Mouse (Mus musculus): ENCODE measurements around the gene Gm8113. TPM values are rescaled to one million over a fixed set of nuclear protein-coding genes. Genes with fewer than 3 reads are reported as not detected.

Gene Gm8113
- 1.3 TPM for polyA plus RNA-seq (2014; fragmentation: Illumina TruSeq; extraction: RNeasy Lipid Tissue Mini Kit (QIAGEN cat#74804); ENCODE audit: low read depth, low replicate concordance)

DNA sequence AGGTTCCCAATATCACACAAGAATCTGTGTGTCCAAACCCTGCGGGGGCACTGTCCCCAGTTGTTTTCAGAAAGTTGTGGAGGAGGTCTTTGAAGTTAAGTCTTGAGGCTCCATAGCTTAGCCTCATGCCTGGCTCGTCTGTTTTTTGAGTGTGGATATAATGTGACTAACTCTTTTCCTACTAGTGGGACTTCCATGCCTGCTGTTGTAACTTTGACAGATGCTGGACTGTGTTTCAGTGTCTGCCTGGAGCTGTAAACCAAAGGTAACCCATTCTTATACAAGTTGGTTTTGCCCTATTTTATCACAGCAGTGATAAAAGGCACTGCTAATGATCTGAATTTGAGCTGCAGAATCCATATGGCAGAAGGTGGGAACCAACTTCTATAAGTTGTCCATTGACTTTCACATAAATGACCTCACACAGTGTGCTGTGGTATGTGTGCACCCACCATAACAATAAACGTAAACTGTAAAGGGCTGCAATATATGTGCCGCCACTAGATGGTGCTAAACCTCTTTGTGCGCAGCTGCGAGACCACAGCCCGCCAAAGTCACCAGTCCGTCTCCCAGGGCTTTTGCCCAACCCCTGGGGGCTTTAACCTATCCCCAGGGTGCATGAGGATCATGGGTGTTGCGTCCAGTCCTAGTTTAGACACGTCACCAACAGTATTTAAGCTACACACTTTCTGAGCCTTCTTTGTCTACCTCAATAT is at the start of gene Gm8113:
TSS of gene Gm8113 (plus strand) at position 703 of the 716 bp plus-strand sequence.

DNA sequence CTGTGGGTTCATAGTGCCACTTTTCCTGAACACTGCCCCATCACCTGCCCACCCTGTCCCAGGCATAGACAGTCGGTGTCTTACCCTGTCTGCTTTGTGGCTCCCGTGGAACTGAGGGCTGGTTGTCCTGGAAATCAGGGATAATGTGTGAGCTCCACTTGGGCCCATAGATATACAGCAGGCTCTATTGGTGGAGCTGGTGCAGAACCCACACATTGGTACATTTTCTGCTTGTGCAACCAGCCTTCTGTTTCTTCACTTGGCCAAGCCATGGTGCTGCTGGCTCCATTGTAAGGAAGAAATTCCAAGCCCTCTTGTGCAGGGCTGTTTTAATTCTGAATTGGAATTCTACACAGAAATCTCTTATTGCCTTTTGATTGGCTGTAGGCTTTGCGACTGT is 49.8 kb upstream of the Gm8113 start, which contains the start of gene Ear1:
TSS of gene Ear1 (minus strand) at position 101 of the 400 bp plus-strand sequence.

DNA sequence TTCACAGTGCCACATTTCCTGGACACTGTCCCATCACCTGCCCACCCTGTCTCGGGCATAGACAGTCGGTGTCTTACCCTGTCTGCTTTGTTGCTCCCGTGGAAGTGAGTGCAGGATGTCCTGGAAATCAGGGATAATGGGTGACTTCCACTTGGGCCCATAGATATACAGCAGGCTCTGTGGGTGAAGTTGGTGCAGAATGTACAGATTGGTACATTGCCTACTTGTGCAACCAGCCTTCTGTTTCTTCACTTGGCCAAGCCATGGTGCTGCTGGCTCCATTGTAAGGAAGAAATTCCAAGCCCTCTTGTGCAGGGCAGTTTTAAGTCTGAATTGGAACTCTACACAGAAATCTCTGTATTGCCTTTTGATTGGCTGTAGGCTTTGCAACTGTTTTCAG is 1.7 kb upstream of the Gm8113 start, which contains the start of gene Ear10:
TSS of gene Ear10 (minus strand) at position 101 of the 400 bp plus-strand sequence.

DNA sequence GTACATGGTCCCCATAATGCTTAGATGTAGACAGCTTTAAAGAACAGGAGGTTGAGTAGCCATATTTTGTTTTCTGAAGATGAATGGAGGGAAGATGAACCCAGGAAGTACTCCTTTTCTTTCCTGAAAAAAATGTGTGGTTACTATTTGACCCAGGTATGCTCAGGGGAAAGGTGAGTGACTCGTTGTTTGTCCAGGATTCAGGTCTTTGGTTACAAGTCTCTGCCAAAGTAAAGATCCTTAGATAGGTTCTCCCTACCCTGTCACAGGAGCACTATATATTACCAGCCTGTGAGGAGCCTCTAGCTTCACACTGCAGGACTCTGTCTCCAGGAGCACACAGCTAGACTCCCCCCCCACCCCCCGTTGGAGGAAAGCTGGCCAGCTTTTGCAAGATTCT is 31.6 kb downstream of the Gm8113 start, which contains the start of gene Ang5:
TSS of gene Ang5 (plus strand) at position 301 of the 400 bp plus-strand sequence.

Other genes starting within 250 kb of the Gm8113 start
- gene Gm8165, start 248.2 kb upstream of the Gm8113 start, polyA plus RNA-seq (2014; fragmentation: Illumina TruSeq; extraction: RNeasy Lipid Tissue Mini Kit (QIAGEN cat#74804); ENCODE audit: low read depth, low replicate concordance), result not detected
- 4.6 TPM for gene Gm7324, start 227.6 kb upstream of the Gm8113 start, polyA plus RNA-seq (2014; fragmentation: Illumina TruSeq; extraction: RNeasy Lipid Tissue Mini Kit (QIAGEN cat#74804); ENCODE audit: low read depth, low replicate concordance)
- not detected for gene Gm16506, start 197.9 kb upstream of the Gm8113 start, polyA plus RNA-seq (2014; fragmentation: Illumina TruSeq; extraction: RNeasy Lipid Tissue Mini Kit (QIAGEN cat#74804); ENCODE audit: low read depth, low replicate concordance)
- gene Gm6526, start 177.5 kb upstream of the Gm8113 start, polyA plus RNA-seq (2014; fragmentation: Illumina TruSeq; extraction: RNeasy Lipid Tissue Mini Kit (QIAGEN cat#74804); ENCODE audit: low read depth, low replicate concordance), result not detected
- gene Gm8180, start 140.6 kb upstream of the Gm8113 start, polyA plus RNA-seq (2014; fragmentation: Illumina TruSeq; extraction: RNeasy Lipid Tissue Mini Kit (QIAGEN cat#74804); ENCODE audit: low read depth, low replicate concordance), result not detected
- not detected for gene Ear1, start 49.9 kb upstream of the Gm8113 start, polyA plus RNA-seq (2014; fragmentation: Illumina TruSeq; extraction: RNeasy Lipid Tissue Mini Kit (QIAGEN cat#74804); ENCODE audit: low read depth, low replicate concordance)
- gene Ear10, start 1.8 kb upstream of the Gm8113 start, polyA plus RNA-seq (2014; fragmentation: Illumina TruSeq; extraction: RNeasy Lipid Tissue Mini Kit (QIAGEN cat#74804); ENCODE audit: low read depth, low replicate concordance), result not detected
- gene Ang5, start 31.7 kb downstream of the Gm8113 start, polyA plus RNA-seq (2014; fragmentation: Illumina TruSeq; extraction: RNeasy Lipid Tissue Mini Kit (QIAGEN cat#74804); ENCODE audit: low read depth, low replicate concordance), result not detected
- gene Ang6, start 76.9 kb downstream of the Gm8113 start, polyA plus RNA-seq (2014; fragmentation: Illumina TruSeq; extraction: RNeasy Lipid Tissue Mini Kit (QIAGEN cat#74804); ENCODE audit: low read depth, low replicate concordance), result not detected
- gene Ear2, start 177.3 kb downstream of the Gm8113 start, polyA plus RNA-seq (2014; fragmentation: Illumina TruSeq; extraction: RNeasy Lipid Tissue Mini Kit (QIAGEN cat#74804); ENCODE audit: low read depth, low replicate concordance), result 3.8 TPM
- gene Gm3327, start 198.5 kb downstream of the Gm8113 start, polyA plus RNA-seq (2014; fragmentation: Illumina TruSeq; extraction: RNeasy Lipid Tissue Mini Kit (QIAGEN cat#74804); ENCODE audit: low read depth, low replicate concordance), result not detected

Data from sigmoid colon, adult 10 weeks (tissue).